Mouse (Mus musculus): ENCODE data around the gene Dimt1. TPM values are rescaled to one million over a fixed set of nuclear protein-coding genes. Genes with fewer than 3 reads are reported as not detected.

Dimt1 gene
- polyA plus RNA-seq, 1 experiment: 4.6 TPM

DNA sequence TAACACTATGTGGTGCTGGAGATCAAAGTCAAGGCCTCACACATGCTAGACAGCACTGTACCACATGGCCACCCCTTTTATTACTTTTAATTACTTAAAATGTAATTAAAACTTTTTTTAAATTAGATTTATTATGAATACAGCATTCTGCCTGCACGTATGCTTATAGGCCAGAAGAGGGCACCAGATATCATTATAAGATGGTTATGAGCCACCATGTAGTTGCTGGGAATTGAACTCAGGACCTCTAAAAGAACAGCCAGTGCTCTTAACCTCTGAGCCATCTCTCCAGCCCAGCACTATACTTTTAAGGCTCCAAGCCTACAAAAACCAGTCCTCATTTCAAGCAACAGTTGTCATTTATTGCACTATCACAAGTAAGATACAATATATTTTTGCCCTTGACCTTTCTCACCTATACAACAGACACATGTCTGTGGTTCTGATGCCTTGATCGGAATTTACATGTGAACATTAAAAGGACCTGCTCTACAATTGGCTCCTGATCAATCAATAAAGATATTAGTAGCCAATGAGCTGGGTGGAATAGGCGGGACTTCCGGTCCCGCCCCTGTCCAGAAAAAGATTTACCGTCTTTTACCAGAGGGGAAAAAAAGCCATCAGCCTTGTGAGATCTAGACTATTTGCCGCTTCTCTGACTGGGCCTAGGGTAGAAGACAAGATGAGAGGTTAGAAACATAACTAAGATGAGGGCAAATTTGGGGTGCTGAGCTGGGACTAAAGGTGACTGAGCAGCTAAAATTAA lies 5.5 kb upstream of the Dimt1 start:
- Histone ChIP-seq H3K36me3 (ENCODE audit: control insufficient read depth, insufficient read depth, low read length) (no peaks in the 10 kb centered on the region), H3K4me3 (ENCODE audit: insufficient read depth, low read depth, low read length) (no peak overlapping the region), H3K27me3 (replicated peaks; ENCODE audit: control insufficient read depth, insufficient read depth, low read length) (no peaks in the 10 kb centered on the region), H3K27ac (ENCODE audit: insufficient read depth, low read depth, low read length) (no peak overlapping the region), H3K4me1 (ENCODE audit: control insufficient read depth, insufficient read depth, low read length) (no peaks in the 10 kb centered on the region)
- WGBS: 39% methylated on average over 7 of the region's 7 CpGs
- peak; percentile 10 for DNase-seq
- no peak for TF ChIP-seq CTCF (conservative IDR thresholded peaks at IDR 0.05; ENCODE audit: insufficient read depth, insufficient read length, low read depth, low read length)
- TF ChIP-seq POLR2A (IDR thresholded peaks at IDR 0.05; ENCODE audit: low read depth, low read length): no peak

- no peak for DNase-seq
- TF ChIP-seq POLR2A (IDR thresholded peaks at IDR 0.05; ENCODE audit: low read depth, low read length) (no peak), CTCF (conservative IDR thresholded peaks at IDR 0.05; ENCODE audit: insufficient read depth, insufficient read length, low read depth, low read length) (no peak)
- Histone ChIP-seq H3K27ac (ENCODE audit: insufficient read depth, low read depth, low read length) (no peak overlapping the region), H3K36me3 (ENCODE audit: control insufficient read depth, insufficient read depth, low read length) (no peaks in the 10 kb centered on the region), H3K4me1 (ENCODE audit: control insufficient read depth, insufficient read depth, low read length) (peaks cover 3% of the 10 kb centered on the region; the same call in 1 of the 2 replicates), H3K27me3 (replicated peaks; ENCODE audit: control insufficient read depth, insufficient read depth, low read length) (no peaks in the 10 kb centered on the region), H3K4me3 (ENCODE audit: insufficient read depth, low read depth, low read length) (no peak overlapping the region)
- 80% methylated on average over 1 of the region's 1 CpGs for WGBS
These were observed 4.2 kb upstream of the Dimt1 start for GRCm38 (mm10) chr13:106942721-106943120.

DNA sequence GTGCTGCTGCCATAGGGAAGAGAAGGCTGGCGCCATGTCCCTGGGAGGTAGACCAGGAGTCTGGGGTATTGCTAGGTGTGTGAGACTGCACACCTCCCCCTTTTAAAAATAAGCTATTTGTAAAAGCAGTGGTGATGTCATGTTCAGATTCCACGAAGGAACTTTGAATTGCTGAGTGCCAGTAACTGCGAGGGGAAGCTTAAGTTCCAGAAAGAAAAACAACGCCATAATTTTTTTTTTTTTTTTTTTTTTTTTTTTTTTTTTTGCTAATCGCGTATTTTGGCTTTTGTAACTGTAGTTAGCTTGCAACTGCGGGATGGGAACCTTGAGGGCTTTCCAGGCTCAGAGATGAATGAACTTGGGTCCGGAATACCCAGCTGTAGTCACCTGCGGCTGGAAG lies 1.4 kb upstream of the Dimt1 start:
- 75% methylated on average over 9 of the region's 9 CpGs for WGBS

DNA sequence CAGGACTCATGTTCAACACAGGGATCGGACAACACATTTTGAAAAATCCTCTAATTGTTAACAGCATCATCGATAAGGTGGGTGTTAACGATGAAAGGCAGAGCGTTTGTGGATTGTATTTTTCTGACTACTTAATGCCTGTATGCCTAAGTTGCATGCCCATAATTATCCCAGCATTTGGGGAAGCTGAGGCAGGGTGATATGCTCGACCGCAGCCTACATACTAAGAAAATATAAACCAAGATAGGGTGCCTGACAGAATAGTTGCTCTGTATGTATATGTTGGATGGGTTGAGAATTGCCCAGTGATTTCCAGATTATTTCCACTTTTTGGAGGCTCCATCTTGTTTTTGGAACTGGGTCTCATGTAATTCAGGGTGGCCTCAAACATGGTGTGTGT lies 656 bp downstream of the Dimt1 start:
- no peaks in the 10 kb centered on the region for H3K27me3 ChIP-seq (replicated peaks; ENCODE audit: control insufficient read depth, insufficient read depth, low read length)
- H3K4me1 ChIP-seq (ENCODE audit: control insufficient read depth, insufficient read depth, low read length): peaks cover 7% of the 10 kb centered on the region; the same call in 1 of the 2 replicates
- DNase-seq: no peak
- 4% methylated on average over 6 of the region's 6 CpGs for WGBS
- no peak overlapping the region for H3K27ac ChIP-seq (ENCODE audit: insufficient read depth, low read depth, low read length)
- no peaks in the 10 kb centered on the region for H3K36me3 ChIP-seq (ENCODE audit: control insufficient read depth, insufficient read depth, low read length)
- H3K4me3 ChIP-seq (ENCODE audit: insufficient read depth, low read depth, low read length): peak overlapping the region; percentile 62
- TF ChIP-seq POLR2A (IDR thresholded peaks at IDR 0.05; ENCODE audit: low read depth, low read length) (no peak), CTCF (conservative IDR thresholded peaks at IDR 0.05; ENCODE audit: insufficient read depth, insufficient read length, low read depth, low read length) (no peak)

More for the DNA sequence above, 1.4 kb upstream of the Dimt1 start:
- H3K27ac ChIP-seq (ENCODE audit: insufficient read depth, low read depth, low read length): no peak overlapping the region
- no peaks in the 10 kb centered on the region for H3K36me3 ChIP-seq (ENCODE audit: control insufficient read depth, insufficient read depth, low read length)
- peaks cover 7% of the 10 kb centered on the region; the same call in 1 of the 2 replicates for H3K4me1 ChIP-seq (ENCODE audit: control insufficient read depth, insufficient read depth, low read length)
- TF ChIP-seq POLR2A (IDR thresholded peaks at IDR 0.05; ENCODE audit: low read depth, low read length): no peak
- DNase-seq: no peak
- H3K4me3 ChIP-seq (ENCODE audit: insufficient read depth, low read depth, low read length): no peak overlapping the region
- H3K27me3 ChIP-seq (replicated peaks; ENCODE audit: control insufficient read depth, insufficient read depth, low read length): no peaks in the 10 kb centered on the region

GRCm38 (mm10) chr13:106954880-106955279 lies 8.0 kb downstream of the Dimt1 start:
- WGBS: 93% methylated on average over 3 of the region's 3 CpGs
- Histone ChIP-seq H3K27me3 (replicated peaks; ENCODE audit: control insufficient read depth, insufficient read depth, low read length) (no peaks in the 10 kb centered on the region), H3K4me1 (ENCODE audit: control insufficient read depth, insufficient read depth, low read length) (no peaks in the 10 kb centered on the region), H3K27ac (ENCODE audit: insufficient read depth, low read depth, low read length) (no peak overlapping the region), H3K4me3 (ENCODE audit: insufficient read depth, low read depth, low read length) (no peak overlapping the region), H3K36me3 (ENCODE audit: control insufficient read depth, insufficient read depth, low read length) (peaks cover 2% of the 10 kb centered on the region; the same call in 1 of the 2 replicates)
- no peak for TF ChIP-seq POLR2A (IDR thresholded peaks at IDR 0.05; ENCODE audit: low read depth, low read length)
- no peak for TF ChIP-seq CTCF (conservative IDR thresholded peaks at IDR 0.05; ENCODE audit: insufficient read depth, insufficient read length, low read depth, low read length)
- no peak for DNase-seq

DNA sequence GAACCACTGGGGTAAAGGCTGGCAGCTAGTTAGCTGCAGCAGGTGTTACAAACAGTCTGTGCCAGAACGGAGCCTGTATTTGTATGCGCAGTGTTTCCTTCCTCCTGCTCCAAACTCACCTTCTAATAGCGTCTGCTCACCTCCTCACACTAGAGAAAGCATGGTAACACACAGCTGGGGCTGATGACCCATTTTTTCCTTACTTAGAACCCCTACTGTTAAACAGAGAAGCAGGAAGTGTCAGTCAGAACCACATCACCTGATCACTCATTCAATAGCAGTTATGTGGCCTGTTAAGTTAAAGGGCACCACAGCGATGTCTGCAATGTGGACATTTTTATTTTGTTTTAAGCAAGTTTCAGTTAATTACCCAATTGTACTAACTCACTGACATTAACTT lies 10.6 kb downstream of the Dimt1 start:
- no peaks in the 10 kb centered on the region for H3K27me3 ChIP-seq (replicated peaks; ENCODE audit: control insufficient read depth, insufficient read depth, low read length)
- no peaks in the 10 kb centered on the region for H3K4me1 ChIP-seq (ENCODE audit: control insufficient read depth, insufficient read depth, low read length)
- H3K27ac ChIP-seq (ENCODE audit: insufficient read depth, low read depth, low read length): no peak overlapping the region
- H3K4me3 ChIP-seq (ENCODE audit: insufficient read depth, low read depth, low read length): no peak overlapping the region
- 85% methylated on average over 4 of the region's 4 CpGs for WGBS
- no peak for TF ChIP-seq CTCF (conservative IDR thresholded peaks at IDR 0.05; ENCODE audit: insufficient read depth, insufficient read length, low read depth, low read length)
- TF ChIP-seq POLR2A (IDR thresholded peaks at IDR 0.05; ENCODE audit: low read depth, low read length): no peak
- DNase-seq: no peak
- H3K36me3 ChIP-seq (ENCODE audit: control insufficient read depth, insufficient read depth, low read length): peaks cover 2% of the 10 kb centered on the region; the same call in 1 of the 2 replicates

GRCm38 (mm10) chr13:106958286-106958685 lies 11.4 kb downstream of the Dimt1 start:
- H3K27me3 ChIP-seq (replicated peaks; ENCODE audit: control insufficient read depth, insufficient read depth, low read length): no peaks in the 10 kb centered on the region
- no peaks in the 10 kb centered on the region for H3K4me1 ChIP-seq (ENCODE audit: control insufficient read depth, insufficient read depth, low read length)
- H3K4me3 ChIP-seq (ENCODE audit: insufficient read depth, low read depth, low read length): no peak overlapping the region
- H3K27ac ChIP-seq (ENCODE audit: insufficient read depth, low read depth, low read length): no peak overlapping the region
- TF ChIP-seq POLR2A (IDR thresholded peaks at IDR 0.05; ENCODE audit: low read depth, low read length): no peak
- no peak for TF ChIP-seq CTCF (conservative IDR thresholded peaks at IDR 0.05; ENCODE audit: insufficient read depth, insufficient read length, low read depth, low read length)
- H3K36me3 ChIP-seq (ENCODE audit: control insufficient read depth, insufficient read depth, low read length): peaks cover 2% of the 10 kb centered on the region; the same call in 1 of the 2 replicates
- 87% methylated on average over 3 of the region's 3 CpGs for WGBS
- DNase-seq: no peak
